Mouse (Mus musculus): ENCODE measurements around the gene Chn2.

Chn2 gene

DNA sequence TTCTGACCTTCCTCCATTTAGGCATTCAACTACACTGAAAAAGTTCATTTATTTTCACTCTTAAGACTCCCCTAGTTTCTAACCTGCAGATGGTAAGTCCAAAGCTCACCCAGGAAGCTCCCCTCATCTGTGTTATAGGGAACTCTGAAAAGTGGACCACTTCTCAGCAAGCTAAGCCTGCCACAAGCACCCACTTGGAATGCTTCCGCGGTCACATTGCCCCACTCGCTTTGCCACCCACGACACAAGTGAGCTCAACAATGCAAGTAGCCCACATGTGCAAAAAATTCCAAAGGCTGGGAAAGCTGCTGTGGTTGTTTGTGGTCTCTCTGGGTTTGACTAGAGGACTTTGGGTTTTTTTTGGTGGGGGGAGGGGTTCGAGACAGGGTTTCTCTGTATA is 301.8 kb downstream of the Chn2 start:
- DNase-seq (ENCODE audit: low spot score in 2 of 2): no peak

DNA sequence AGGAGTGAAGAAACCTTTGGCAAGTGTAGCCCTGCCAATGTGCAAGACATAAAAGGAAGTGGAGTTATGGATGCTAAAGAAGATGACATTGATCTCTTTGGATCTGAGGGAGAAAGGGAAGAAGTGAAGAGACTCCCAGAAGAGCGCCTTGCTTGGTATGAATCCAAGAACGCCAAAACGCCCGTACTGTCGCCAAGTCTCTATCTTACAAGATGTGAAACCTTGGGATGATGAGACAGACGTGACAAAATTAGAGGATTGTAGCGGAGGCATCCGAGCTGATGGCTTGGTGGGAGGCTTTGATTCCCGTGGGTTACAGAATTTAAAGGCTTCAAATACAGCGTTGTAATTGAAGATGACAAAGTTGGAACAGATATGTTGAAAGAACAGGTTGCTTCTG is 302.9 kb downstream of the Chn2 start:
- no peak for DNase-seq (ENCODE audit: low spot score in 2 of 2)
